Mouse (Mus musculus) splenic B cell, adult 2 months (primary cell): ENCODE measurements around the gene Itgb2.
A peak's percentile ranks its signal among the peaks of the same experiment; 100 is the strongest.

ENCODE experiments used
- DNase-seq: peaks from one replicate; pipeline ENCODE4 v3.0.0-alpha.2; 2011; ENCODE audit warnings: low read depth, low spot score
- H3K27me3 ChIP-seq: 2 replicates; pipeline ENCODE4 v1.6.1; 2012; ENCODE audit warnings: mild to moderate bottlenecking, low read length, moderate library complexity, mixed read lengths; ENCODE audit not compliant: control insufficient read depth, poor library complexity, insufficient read depth, severe bottlenecking
- H3K36me3 ChIP-seq: 2 replicates; pipeline ENCODE4 v1.6.1; 2012; ENCODE audit warnings: mild to moderate bottlenecking, low read length, moderate library complexity, mixed read lengths; ENCODE audit not compliant: control insufficient read depth, poor library complexity, insufficient read depth, severe bottlenecking

The Itgb2 gene

GRCm38 (mm10) chr10:77605368-77605767, 75.3 kb downstream of the Itgb2 start:
- Histone ChIP-seq H3K36me3 (no peaks in the 10 kb centered on the region), H3K27me3 (no peaks in the 10 kb centered on the region)
- peak; percentile 77 for DNase-seq

- DNase-seq = peak; percentile 98
- no peaks in the 10 kb centered on the region for H3K36me3 ChIP-seq
- H3K27me3 ChIP-seq = no peaks in the 10 kb centered on the region
Observed at GRCm38 (mm10) chr10:77605908-77606826, 76.1 kb downstream of the Itgb2 start, which contains the start of the genes Sumo3 and Gm49325. TSS of gene Sumo3 (plus strand) at chr10:77606097. TSS of gene Gm49325 (plus strand) at chr10:77606197.

- Histone ChIP-seq H3K36me3 (no peaks in the 10 kb centered on the region), H3K27me3 (no peaks in the 10 kb centered on the region)
- DNase-seq = peak; percentile 57
Observed at GRCm38 (mm10) chr10:77606855-77607254, 76.8 kb downstream of the Itgb2 start.

- peak; percentile 31 for DNase-seq
- no peaks in the 10 kb centered on the region for H3K36me3 ChIP-seq
- no peaks in the 10 kb centered on the region for H3K27me3 ChIP-seq
Observed at GRCm38 (mm10) chr10:77607441-77607840, 77.4 kb downstream of the Itgb2 start.

- no peaks in the 10 kb centered on the region for H3K27me3 ChIP-seq
- no peak for DNase-seq
- no peaks in the 10 kb centered on the region; the same call in 1 of the 2 replicates for H3K36me3 ChIP-seq
Observed at GRCm38 (mm10) chr10:77608589-77608988, 78.5 kb downstream of the Itgb2 start.

GRCm38 (mm10) chr10:77610221-77610961, 80.3 kb downstream of the Itgb2 start:
- peaks cover 2% of the 10 kb centered on the region for H3K36me3 ChIP-seq
- DNase-seq = no peak
- H3K27me3 ChIP-seq = no peaks in the 10 kb centered on the region

- no peaks in the 10 kb centered on the region for H3K27me3 ChIP-seq
- no peak for DNase-seq
- peaks cover 2% of the 10 kb centered on the region for H3K36me3 ChIP-seq
Observed at GRCm38 (mm10) chr10:77613409-77613808, 83.4 kb downstream of the Itgb2 start.
